Mouse (Mus musculus) adrenal gland, adult 18-20 months (tissue): ENCODE results near the gene Rnaseh2b. TPM values are rescaled to one million over a fixed set of nuclear protein-coding genes. Genes with fewer than 3 reads are reported as not detected.

Experiments
- DNase-seq, 2 experiments: peaks; one replicate each; pipeline ENCODE4 v3.0.0; 2021 to 2022; ENCODE audit warnings: low spot score in 2 of 2
- long read RNA-seq, 2 experiments: library from polyadenylated mRNA; stranded (forward); transcript quantifications; one replicate each; pipeline ENCODE4 v2.0.0; 2021
- total RNA-seq, 2 experiments: library from RNA; stranded (reverse); gene quantifications; 1 replicate in 1 of 2; 2 replicates in 1 of 2; pipeline ENCODE4 v1.2.3; 2021

Rnaseh2b gene
- 10 to 100 TPM in 1 of 2 experiments, 1 to 10 TPM in 1; 9.3 to 15.4 TPM for total RNA-seq
- long read RNA-seq, experiment 1, partial matches to known transcripts = 0 of 1 reads
- long read RNA-seq, experiment 1, other reads (novel, unspliced or antisense) = 0 of 1 reads
- long read RNA-seq, experiment 2, transcript Rnaseh2b-201 (11 exons, 1,494 nt) = major isoform, 12 of 15 reads
- long read RNA-seq, experiment 2, partial matches to known transcripts = 0 of 15 reads
- long read RNA-seq, experiment 2, other reads (novel, unspliced or antisense) = 3 of 15 reads

DNA sequence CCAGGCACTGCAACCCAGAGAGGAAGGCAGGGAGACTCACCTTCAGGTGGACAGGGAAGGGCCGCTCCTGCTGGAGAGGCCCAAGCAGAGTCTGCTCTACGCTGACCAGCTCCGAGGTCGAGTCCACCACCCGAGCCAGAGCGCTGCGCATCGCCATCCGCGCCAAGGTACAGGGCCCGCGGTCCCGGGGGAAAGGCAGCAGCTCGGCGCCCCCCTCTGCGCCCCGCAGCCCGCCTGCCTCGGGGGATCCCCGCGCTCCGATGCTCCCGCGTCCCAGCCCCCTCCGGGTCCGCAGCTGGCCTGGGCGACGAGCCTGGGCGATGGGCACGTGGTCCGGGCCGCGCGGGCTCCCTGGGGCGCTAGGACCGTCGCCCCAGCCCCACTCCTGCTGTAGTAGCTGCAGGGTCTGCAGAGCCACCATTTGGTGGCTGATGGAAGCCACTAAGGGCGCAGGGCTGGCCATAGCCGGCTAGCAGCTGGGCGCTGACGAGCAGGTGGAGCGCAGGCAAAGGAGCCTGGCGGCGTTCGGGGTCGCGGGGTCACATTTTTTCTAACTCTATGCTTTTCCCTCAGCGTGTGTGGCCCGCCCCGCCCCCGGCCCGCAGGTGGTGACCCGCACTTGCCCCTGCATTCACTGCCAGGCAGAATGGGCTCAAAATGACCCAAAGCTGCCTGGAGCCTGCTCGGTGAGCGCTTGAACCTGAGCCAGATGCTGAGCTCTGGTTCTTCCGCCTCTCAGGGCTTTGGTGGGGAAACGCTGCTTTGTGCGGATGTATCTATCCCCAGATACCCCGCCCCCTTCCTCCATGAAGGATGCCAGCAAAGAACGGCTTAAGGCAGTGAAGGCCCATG is at the start of gene Rnaseh2b, which contains the start of gene Dleu7:
Gene Rnaseh2b (plus strand): TSS at position 102 of the 852 bp plus-strand sequence.
Gene Dleu7 (minus strand): TSS at position 560 of the 852 bp plus-strand sequence.
- no peak for DNase-seq

DNA sequence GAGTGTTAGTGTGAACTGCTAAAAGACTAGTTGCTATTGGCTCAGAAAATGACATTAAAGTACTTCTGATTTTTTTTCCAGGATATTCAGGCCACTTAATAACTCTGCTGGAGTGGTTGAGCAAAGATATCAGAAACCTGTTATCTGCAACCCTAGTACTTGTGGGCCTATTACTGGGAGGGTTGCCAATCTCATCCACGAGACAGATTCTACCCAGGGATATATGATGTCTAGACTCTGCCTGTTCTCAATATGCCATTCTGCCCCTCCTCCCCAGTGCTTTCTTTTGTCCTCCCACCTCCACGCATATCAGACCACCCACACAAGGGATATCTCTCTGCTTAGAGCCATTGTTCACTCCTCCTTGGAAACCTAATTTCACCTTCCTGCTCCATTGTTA is 48.9 kb upstream of the Rnaseh2b start:
- DNase-seq = no peak

DNA sequence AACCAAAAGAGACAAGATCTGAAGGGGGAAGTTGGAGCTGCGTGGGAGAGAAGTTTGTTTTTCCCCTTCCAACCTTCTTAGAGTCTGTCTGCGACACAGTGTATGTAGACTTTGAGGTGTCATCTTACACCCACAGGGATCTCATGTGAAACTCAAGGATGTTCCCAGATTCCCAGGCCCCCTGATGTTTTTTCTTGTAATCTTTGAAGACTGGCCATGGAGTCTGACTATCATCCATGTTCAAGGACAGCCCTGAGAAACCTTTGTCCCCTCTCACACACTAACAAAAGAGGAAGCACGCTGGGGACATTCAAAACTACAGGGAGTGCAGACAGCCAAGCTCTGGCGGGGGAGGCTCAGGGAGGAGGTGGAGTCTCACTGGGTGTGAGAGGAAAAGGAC is 46.8 kb upstream of the Rnaseh2b start:
- no peak for DNase-seq

DNA sequence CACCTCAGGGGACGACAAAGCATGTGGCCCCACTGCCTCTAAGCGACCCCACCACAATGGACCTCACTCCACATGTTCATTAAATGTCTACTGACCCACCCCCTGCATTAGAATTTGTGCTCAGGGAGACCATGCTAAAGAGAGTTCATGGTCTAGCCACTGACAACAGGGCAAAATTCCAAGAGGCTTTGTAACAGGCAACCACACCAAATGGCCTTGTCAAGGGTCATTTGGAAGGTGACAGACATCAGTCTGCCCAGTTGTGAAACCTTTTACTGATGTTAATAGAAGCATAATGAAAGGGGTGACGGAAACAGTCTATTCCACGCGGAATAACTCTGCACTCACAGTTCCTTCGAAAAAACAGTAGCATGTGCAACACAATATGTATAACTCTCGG is 44.0 kb upstream of the Rnaseh2b start:
- DNase-seq = no peak

DNA sequence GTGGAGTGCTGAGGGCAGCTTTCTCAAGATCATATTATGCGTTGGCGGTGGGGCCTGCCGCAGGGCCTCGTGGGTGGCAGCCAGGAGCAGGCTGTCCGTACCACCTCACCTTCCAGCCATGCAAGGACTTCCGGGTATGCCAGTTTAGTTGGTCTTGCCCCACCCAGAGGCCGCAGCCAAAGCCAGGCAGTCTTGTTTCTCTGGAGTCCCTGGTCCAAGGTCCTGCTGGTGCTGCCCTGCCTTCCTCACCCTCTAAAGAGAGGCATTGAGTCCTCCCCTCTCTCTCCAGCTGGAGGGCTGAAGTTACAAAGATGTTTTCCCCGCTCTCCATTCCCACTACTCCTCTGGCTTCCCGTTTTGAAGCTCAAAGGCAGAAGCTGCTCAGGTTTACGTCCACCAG is 43.6 kb upstream of the Rnaseh2b start:
- no peak for DNase-seq

- DNase-seq = no peak
Observed at GRCm38 (mm10) chr14:62249251-62249650, 43.1 kb upstream of the Rnaseh2b start.

- DNase-seq = no peak
Observed at GRCm38 (mm10) chr14:62250046-62250445, 42.3 kb upstream of the Rnaseh2b start.

- peak in 1 of 2 experiments; percentile 58 for DNase-seq
Observed at GRCm38 (mm10) chr14:62251999-62252398, 40.4 kb upstream of the Rnaseh2b start.

GRCm38 (mm10) chr14:62254371-62254770 is 38.0 kb upstream of the Rnaseh2b start:
- no peak for DNase-seq

DNA sequence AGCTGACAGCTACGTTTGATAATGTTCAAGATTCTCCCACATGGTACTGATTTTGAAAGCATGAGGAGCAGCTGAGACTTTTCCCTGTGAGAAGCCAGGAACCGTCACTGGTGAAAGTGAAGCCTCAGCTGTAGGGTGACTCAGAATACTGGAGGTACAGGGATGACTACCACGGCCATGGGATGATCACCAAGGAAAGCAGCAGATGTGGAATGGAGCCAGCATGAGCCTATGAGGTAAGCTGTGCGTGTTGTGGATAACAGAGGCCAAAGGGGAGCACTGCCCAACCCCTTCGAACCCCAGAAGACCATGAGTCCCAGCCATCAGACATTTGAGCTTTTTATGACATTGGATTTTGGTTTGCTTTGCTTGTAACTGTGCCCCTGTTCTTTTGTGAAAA is 36.3 kb upstream of the Rnaseh2b start:
- DNase-seq = peak in 1 of 2 experiments; percentile 14

GRCm38 (mm10) chr14:62258125-62258524 is 34.3 kb upstream of the Rnaseh2b start:
- DNase-seq = no peak

DNA sequence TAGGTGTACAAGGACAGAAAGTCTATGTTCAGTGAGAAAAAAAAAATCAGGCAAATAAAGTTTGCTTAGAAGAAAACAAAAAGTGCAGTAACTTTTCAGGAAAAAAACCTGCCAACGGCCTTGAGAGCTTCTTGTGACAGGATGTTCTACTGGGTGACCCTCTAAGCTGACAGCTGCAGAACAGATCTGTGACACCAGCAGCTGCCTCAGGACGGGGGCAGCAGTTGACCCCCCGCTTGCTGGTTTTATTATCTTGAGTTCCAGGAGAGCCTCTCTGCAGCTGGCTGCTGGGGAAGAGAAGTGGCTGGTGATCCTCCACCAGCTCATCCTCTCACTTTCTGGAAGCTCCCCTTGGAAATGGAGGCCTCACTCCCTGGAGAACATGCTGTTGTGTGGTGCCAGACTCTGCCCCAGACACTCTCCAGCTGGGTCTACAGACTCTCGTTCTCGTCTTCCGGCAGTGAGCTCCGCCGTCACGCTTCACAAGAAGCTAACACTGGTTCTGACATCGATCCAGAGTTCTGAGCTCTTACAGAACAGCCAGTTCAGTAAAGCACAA is 33.3 kb upstream of the Rnaseh2b start:
- no peak for DNase-seq

- no peak for DNase-seq
Observed at GRCm38 (mm10) chr14:62270698-62271396, 21.5 kb upstream of the Rnaseh2b start.

DNA sequence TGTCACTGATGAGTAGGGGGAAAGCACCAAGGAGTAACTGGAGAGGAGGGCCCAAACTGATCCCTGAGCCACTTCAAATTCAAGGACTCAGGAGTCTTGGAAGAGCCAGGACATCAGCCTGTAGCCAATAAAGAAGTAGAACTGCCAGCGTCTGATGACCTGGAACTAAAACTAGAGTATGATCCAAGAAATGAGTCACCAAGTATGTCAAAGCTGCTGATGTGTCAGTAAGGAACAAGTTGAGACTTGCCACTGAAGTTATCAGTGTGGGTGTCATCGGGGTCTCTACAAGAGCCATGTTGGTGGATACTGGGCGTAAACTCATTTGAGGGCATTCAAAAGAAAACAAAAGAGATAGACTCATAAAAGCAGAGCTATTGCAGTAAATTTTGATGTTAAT is 18.8 kb upstream of the Rnaseh2b start:
- DNase-seq = no peak

GRCm38 (mm10) chr14:62282974-62283373 is 9.4 kb upstream of the Rnaseh2b start:
- no peak for DNase-seq

GRCm38 (mm10) chr14:62288731-62289130 is 3.7 kb upstream of the Rnaseh2b start:
- no peak for DNase-seq

DNA sequence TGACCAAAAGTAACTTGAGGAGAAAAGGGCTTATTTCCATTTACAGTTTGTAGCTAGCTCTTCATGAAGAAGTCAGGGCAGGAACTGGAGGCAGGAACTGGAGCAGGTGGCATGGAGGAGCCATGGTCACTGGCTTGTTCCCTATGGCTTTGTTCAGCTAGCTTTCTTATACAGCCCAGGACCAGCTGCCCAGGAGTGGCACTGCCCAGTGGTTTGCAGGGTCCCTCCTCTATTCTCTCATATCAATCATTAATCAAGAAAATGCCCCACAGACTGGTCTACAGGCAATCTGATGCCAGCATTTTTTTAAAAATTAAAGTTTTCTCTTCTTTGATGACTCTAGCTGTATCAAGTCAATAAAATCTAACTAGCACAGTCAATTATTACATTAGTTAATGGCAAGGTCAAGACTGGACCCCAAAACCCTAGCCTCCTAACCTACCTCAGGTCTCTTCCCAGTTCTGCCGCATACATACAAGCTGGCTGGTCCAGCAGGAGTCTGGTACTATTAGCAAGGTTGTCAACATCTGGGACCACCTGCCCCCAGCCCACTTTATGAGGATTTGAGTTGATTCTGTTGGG is 892 bp upstream of the Rnaseh2b start:
- no peak for DNase-seq

DNA sequence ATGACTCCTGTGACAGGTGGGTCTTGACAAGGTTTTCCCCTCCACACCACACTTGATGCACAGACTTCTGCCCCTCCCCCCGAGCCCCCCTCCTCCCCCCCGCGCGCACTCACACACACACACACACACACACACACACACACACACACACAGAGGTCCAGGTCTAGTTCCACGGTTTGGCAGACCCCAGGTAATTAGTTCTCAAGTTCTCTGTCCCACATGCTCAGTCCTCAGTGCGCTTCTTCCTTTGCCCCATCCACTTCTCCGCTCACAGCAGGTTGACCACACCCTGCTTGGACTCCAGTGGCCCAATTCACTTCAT is 262 bp upstream of the Rnaseh2b start:
- no peak for DNase-seq

DNA sequence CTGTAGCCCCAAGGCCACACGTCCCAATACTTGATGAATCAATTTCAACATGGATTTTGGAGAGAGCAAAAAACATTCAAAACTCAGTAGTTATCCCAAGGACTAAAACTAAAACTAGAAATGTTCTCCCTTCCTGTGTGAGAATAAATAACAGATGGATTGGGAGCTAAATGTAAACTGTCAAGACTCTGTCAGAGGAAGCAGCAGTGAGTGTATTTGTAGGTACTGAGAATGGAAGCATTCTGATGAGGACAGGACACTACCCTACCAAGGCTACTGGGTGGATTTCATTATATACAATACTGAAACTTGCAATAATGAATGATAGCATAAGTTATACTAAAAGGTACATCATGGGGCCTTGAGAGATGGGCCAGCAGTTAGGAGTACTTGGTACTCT is 6.4 kb downstream of the Rnaseh2b start:
- DNase-seq = no peak

GRCm38 (mm10) chr14:62300031-62300430 is 7.6 kb downstream of the Rnaseh2b start:
- DNase-seq = no peak

GRCm38 (mm10) chr14:62307555-62307954 is 15.2 kb downstream of the Rnaseh2b start:
- DNase-seq = no peak
